Mouse (Mus musculus): ENCODE results near the gene Bbs1. TPM values are rescaled to one million over a fixed set of nuclear protein-coding genes. Genes with fewer than 3 reads are reported as not detected.

Bbs1 gene
- polyA plus RNA-seq, 1 experiment from 2014 or later = 6.8 TPM

DNA sequence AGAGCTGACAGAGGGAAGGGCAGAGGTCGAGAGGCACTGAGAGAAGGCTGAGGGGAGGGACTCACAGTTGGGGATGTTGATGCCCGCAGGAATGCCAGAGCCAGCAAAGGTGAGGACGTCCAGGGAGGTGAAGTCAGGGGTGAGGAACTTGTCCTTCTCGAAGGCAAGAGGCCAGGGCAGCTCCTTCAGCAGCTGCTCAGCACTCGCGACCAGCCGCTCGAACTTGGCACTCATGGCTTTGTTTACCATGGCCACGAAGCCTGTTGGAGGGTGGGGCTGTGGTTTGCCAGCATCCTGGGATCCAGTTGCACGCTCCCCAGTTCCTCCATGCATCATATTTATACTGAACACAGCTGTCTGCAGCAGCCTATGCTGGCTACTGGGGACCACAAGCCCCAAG is 10.4 kb upstream of the Bbs1 start:
- no peak overlapping the region for H3K4me2 ChIP-seq
- WGBS = 88% methylated on average over 10 of the region's 10 CpGs
- H3K4me1 ChIP-seq = no peaks in the 10 kb centered on the region
- H3K27me3 ChIP-seq = no peaks in the 10 kb centered on the region
- no peak overlapping the region for H3K4me3 ChIP-seq (replicated peaks)
- no peak overlapping the region for H3K9ac ChIP-seq
- no peaks in the 10 kb centered on the region for H3K9me3 ChIP-seq
- ATAC-seq (ENCODE audit: low FRiP score) = no peak
- no peak overlapping the region for H3K27ac ChIP-seq
- peaks cover 99% of the 10 kb centered on the region for H3K36me3 ChIP-seq (replicated peaks)

DNA sequence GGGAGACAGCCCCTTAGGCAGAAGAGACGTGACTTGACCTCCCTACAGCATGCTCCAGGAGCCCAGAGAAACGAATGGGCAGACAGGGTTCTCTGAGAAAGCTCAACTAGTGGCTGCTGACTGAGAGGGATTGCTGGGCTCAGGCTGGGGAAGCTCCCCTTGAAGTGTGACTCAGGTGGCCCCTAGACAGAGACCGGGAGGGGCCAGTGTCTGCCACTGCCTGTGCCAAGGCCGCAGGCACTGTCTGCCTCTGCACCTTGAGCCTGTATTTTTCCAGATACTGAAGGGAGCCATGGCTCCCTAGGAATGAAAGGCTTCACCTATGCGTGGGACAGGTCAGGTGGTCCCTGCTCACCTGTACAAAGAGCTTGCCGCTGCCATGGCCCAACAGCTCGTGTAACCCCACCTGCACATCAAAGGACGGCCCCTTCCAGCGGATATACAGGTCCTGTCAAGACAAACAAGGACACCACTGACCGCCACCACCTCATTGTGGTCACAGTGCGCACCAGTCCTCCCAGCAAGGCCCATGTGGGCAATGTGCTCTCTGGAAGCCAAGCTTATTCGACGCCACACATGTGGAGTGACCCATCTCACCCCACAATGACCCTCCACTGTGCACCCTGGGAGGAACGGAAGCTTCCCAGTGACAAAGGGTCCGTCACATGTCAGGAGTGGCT is 9.6 kb upstream of the Bbs1 start:
- no peaks in the 10 kb centered on the region for H3K9me3 ChIP-seq
- H3K9ac ChIP-seq = no peak overlapping the region
- H3K4me2 ChIP-seq = no peak overlapping the region
- H3K4me3 ChIP-seq (replicated peaks) = no peak overlapping the region
- no peaks in the 10 kb centered on the region for H3K27me3 ChIP-seq
- WGBS = 90% methylated on average over 15 of the region's 15 CpGs
- H3K4me1 ChIP-seq = no peaks in the 10 kb centered on the region
- no peak for ATAC-seq (ENCODE audit: low FRiP score)
- H3K27ac ChIP-seq = no peak overlapping the region
- H3K36me3 ChIP-seq (replicated peaks) = peaks cover 99% of the 10 kb centered on the region

DNA sequence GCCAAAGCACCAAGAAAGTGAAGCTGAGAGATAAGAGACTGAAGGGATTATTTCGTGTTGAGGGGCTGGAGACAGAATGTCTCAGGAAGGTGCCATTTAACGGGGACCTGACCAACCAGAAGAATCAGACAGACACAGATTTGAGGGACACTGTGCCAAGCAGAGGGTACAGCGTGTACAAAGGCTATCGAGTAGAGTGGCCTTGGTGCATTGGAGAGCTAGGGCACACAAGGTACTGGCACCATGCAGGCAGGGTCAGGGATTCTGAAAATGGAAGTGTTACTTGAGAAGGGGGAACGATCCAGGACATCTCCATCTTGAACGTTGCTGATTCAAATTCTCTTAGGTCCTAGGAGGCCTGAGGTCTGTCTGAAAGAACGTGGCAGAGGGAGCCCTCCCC is 2.9 kb upstream of the Bbs1 start:
- Histone ChIP-seq H3K36me3 (replicated peaks) (peaks cover 72% of the 10 kb centered on the region), H3K4me1 (peaks cover 13% of the 10 kb centered on the region), H3K27me3 (no peaks in the 10 kb centered on the region), H3K27ac (no peak overlapping the region), H3K4me3 (replicated peaks) (no peak overlapping the region), H3K9ac (no peak overlapping the region), H3K4me2 (no peak overlapping the region), H3K9me3 (no peaks in the 10 kb centered on the region)
- ATAC-seq (ENCODE audit: low FRiP score) = no peak
- whole genome bisulfite sequencing = 92% methylated on average over 7 of the region's 7 CpGs

DNA sequence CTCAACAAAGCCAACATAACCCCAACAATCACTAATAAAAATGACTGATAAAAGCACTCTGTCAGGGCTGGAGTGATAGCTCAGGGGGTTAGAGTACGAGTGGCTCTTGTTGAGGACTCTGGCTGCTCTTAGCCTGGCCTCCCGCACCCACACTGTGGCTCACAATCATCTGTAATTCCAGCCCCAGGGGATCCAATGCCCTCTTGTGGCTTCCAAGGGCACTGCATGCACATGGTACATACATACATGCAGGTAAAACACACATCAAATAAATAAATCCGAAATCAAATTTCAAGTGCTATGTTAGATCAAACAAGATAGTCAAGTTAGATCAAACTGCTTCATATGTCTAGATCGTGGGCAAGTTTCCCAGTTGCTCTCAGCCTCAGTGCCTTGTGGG is 1.7 kb upstream of the Bbs1 start:
- WGBS = 86% methylated on average over 4 of the region's 4 CpGs
- Histone ChIP-seq H3K9ac (no peak overlapping the region), H3K27me3 (no peaks in the 10 kb centered on the region), H3K4me2 (no peak overlapping the region), H3K4me3 (replicated peaks) (no peak overlapping the region), H3K9me3 (no peaks in the 10 kb centered on the region), H3K36me3 (replicated peaks) (peaks cover 65% of the 10 kb centered on the region), H3K4me1 (peaks cover 13% of the 10 kb centered on the region), H3K27ac (no peak overlapping the region)
- no peak for ATAC-seq (ENCODE audit: low FRiP score)

DNA sequence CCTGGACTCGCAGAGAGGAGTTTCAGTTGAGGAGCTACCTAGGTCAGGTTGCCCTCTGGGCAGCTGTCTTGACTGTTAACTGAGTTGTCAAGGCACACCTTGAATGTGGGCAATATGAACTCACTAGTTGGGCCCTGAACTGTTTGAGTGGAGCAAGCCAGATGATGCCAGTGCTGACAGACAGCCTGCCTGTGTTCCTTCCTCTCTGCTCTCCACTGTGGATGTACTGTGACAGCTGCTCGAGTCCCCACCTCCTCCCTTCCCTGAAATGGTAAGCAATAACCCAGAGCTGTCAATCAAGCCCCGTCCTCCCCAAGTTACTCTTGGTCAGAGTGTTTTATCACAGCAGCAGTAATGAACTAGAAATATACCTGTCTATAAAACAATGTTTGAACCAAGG is 6.5 kb downstream of the Bbs1 start:
- 82% methylated on average over 3 of the region's 3 CpGs for WGBS

DNA sequence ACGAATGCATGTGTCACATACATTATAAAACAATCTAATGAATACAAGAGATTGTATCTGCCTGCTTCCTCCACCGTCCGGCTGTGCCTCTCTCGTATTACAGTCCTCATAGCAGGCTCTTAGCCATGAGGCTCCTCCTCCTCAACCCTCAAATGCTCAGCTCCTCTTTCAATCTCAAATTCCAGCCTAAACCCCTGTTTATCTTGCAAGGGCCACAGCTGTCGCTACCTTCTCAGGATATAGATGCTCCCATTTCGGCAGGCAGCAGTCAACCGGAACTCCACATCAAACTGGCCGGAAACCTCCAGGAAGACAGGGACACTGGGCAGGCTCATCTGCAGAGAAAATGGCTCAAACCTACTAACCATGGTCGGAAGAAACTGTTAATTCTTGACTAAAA is 7.5 kb downstream of the Bbs1 start:
- no peaks in the 10 kb centered on the region for H3K4me1 ChIP-seq
- H3K9ac ChIP-seq = no peak overlapping the region
- no peak overlapping the region for H3K4me2 ChIP-seq
- no peak for ATAC-seq (ENCODE audit: low FRiP score)
- H3K4me3 ChIP-seq (replicated peaks) = no peak overlapping the region
- H3K36me3 ChIP-seq (replicated peaks) = peaks cover 57% of the 10 kb centered on the region
- no peaks in the 10 kb centered on the region for H3K27me3 ChIP-seq
- H3K27ac ChIP-seq = no peak overlapping the region
- H3K9me3 ChIP-seq = no peaks in the 10 kb centered on the region
- WGBS = 91% methylated on average over 9 of the region's 9 CpGs

More for the DNA sequence above, 6.5 kb downstream of the Bbs1 start:
- Histone ChIP-seq H3K9me3 (no peaks in the 10 kb centered on the region), H3K9ac (no peak overlapping the region), H3K4me2 (no peak overlapping the region), H3K4me3 (replicated peaks) (no peak overlapping the region), H3K27ac (no peak overlapping the region), H3K27me3 (no peaks in the 10 kb centered on the region), H3K36me3 (replicated peaks) (peaks cover 57% of the 10 kb centered on the region), H3K4me1 (no peaks in the 10 kb centered on the region)
- no peak for ATAC-seq (ENCODE audit: low FRiP score)

DNA sequence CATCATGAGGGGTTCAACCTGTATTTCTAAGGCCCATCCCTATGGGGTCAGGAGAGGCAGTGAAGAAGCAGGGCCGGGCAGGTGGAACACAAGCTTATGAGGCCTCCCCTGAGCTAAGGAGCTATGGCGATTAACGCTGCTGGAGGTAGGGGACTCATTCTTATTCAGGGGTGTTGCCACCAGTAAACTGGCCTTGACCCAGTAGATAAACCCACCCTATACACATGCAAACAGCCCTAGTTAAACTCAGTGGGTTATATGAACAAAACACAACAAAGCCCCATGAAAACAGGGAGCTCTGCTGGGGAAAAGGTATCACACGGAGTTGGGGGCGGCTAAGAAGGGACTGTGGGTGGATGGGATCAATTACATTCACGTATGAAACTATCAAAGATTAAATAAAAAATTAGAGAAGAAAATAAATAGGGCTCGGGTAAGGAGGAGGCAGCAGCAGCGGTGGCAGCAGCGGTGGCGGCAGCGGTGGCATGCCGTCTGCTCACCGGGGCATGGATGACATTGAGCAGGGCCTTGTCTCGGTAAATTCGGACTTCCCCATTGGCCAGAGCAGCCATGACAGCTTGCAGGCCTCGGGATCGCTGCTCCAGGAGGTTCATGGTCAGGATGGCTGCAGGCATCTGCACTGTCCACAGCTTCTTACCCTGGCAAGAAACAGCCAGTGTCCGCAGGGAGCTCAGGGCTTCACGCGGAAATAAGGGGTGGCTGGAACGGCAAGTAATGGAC is 9.5 kb downstream of the Bbs1 start:
- no peak overlapping the region for H3K4me3 ChIP-seq (replicated peaks)
- 50% methylated on average over 21 of the region's 21 CpGs for WGBS
- H3K27ac ChIP-seq = no peak overlapping the region
- no peak for ATAC-seq (ENCODE audit: low FRiP score)
- H3K4me2 ChIP-seq = no peak overlapping the region
- H3K36me3 ChIP-seq (replicated peaks) = peaks cover 55% of the 10 kb centered on the region
- H3K9me3 ChIP-seq = no peaks in the 10 kb centered on the region
- no peaks in the 10 kb centered on the region for H3K27me3 ChIP-seq
- H3K4me1 ChIP-seq = no peaks in the 10 kb centered on the region
- H3K9ac ChIP-seq = no peak overlapping the region

DNA sequence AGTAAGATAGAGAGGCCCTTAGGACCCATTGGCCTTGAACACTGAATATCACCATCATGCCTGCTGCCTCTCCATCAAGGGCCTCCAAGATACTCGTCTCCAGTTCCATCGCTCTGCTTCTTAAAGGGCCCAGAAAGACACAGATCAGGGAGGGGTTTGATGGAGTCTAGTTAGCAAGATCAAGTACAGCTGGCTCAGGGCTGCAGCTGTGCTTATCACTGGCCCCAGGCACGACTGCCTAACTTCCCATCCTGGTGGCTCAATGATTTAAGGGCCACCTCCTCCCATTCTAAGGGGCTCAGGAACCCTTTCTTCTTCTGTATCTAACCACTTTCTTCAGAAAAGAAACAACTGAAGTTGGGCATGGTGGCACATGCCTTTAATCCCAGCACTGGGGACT is 14.6 kb downstream of the Bbs1 start:
- ATAC-seq (ENCODE audit: low FRiP score) = no peak
- Histone ChIP-seq H3K4me2 (no peak overlapping the region), H3K27ac (no peak overlapping the region), H3K9me3 (no peaks in the 10 kb centered on the region), H3K36me3 (replicated peaks) (peaks cover 45% of the 10 kb centered on the region), H3K4me3 (replicated peaks) (no peak overlapping the region), H3K4me1 (no peaks in the 10 kb centered on the region), H3K9ac (no peak overlapping the region), H3K27me3 (no peaks in the 10 kb centered on the region)
- WGBS = 76% methylated on average over 3 of the region's 3 CpGs

DNA sequence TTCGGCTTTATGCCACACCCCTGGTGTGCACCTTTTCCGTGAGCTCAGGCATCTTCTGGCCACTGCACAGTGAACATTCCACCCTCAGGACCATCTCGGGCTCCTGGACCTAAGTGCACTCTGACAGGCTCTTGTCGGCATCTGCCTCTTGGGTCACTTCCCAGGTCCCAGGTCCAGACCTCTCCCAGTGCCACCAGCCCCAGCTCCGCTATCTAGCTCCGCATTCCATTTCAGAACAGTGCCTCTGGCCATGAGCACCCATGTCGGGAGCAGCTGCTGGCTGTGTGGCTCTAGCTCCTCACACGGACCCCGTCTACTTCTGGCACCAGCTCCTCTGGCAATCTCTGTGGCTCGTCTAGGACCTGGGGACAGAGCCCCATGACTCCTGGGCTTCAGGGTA is 16.6 kb downstream of the Bbs1 start:
- H3K4me3 ChIP-seq (replicated peaks) = no peak overlapping the region
- no peaks in the 10 kb centered on the region for H3K9me3 ChIP-seq
- H3K27me3 ChIP-seq = no peaks in the 10 kb centered on the region
- peaks cover 37% of the 10 kb centered on the region for H3K36me3 ChIP-seq (replicated peaks)
- H3K27ac ChIP-seq = no peak overlapping the region
- H3K9ac ChIP-seq = no peak overlapping the region
- no peak for ATAC-seq (ENCODE audit: low FRiP score)
- WGBS = 88% methylated on average over 10 of the region's 10 CpGs
- H3K4me1 ChIP-seq = no peaks in the 10 kb centered on the region; the same call in 1 of the 2 replicates
- H3K4me2 ChIP-seq = no peak overlapping the region

DNA sequence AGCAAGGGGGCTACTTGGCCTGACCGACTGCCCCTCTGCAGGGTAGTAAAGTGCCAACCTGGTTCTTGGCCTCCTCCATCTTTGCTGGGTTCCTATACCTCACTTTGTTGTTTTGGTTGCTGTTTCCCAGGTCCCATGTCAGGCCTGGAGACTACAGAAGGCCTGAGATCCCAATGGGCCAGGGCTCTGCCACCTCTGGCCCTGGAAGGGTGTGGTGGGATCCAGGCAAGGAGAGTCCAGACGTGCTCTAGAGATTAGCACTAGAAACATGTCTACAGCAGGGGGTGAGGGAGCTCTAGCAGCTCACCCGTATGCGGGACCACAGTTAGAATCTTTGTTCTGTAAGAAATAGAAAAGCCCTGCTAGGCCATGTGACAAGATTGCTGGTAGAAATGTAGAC is 22.5 kb downstream of the Bbs1 start:
- Histone ChIP-seq H3K27me3 (no peaks in the 10 kb centered on the region), H3K4me3 (replicated peaks) (no peak overlapping the region), H3K36me3 (replicated peaks) (no peaks in the 10 kb centered on the region), H3K4me1 (peaks cover 12% of the 10 kb centered on the region), H3K9me3 (no peaks in the 10 kb centered on the region), H3K4me2 (no peak overlapping the region), H3K9ac (no peak overlapping the region), H3K27ac (no peak overlapping the region)
- WGBS = 82% methylated on average over 4 of the region's 4 CpGs
- ATAC-seq (ENCODE audit: low FRiP score) = no peak

DNA sequence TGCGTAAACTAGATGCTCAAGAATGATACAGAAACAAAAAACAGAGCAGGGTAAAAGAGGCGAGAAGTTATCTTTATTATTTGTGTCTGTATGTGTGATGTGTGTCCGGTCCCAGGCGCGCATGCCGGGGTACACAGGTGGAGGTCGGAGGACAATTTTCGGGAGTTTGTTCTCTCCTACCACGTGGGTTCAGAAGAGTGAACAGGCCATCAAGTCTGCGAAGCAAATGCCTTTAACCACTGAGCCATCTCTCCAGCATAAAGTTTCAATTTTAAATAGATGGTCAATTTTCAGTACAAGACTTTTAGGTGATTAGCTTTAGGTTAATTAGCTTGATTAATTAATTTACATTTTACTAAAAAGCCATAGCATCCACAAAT is 27.1 kb downstream of the Bbs1 start:
- ATAC-seq (ENCODE audit: low FRiP score) = no peak
- H3K9ac ChIP-seq = peak overlapping the region; percentile 85
- H3K27ac ChIP-seq = no peak overlapping the region
- H3K4me2 ChIP-seq = peak overlapping the region; percentile 98
- no peaks in the 10 kb centered on the region for H3K9me3 ChIP-seq
- H3K36me3 ChIP-seq (replicated peaks) = no peaks in the 10 kb centered on the region
- peaks cover 12% of the 10 kb centered on the region for H3K27me3 ChIP-seq
- H3K4me3 ChIP-seq (replicated peaks) = peak overlapping the region; percentile 95
- 68% methylated on average over 10 of the region's 10 CpGs for WGBS
- H3K4me1 ChIP-seq = peaks cover 22% of the 10 kb centered on the region

DNA sequence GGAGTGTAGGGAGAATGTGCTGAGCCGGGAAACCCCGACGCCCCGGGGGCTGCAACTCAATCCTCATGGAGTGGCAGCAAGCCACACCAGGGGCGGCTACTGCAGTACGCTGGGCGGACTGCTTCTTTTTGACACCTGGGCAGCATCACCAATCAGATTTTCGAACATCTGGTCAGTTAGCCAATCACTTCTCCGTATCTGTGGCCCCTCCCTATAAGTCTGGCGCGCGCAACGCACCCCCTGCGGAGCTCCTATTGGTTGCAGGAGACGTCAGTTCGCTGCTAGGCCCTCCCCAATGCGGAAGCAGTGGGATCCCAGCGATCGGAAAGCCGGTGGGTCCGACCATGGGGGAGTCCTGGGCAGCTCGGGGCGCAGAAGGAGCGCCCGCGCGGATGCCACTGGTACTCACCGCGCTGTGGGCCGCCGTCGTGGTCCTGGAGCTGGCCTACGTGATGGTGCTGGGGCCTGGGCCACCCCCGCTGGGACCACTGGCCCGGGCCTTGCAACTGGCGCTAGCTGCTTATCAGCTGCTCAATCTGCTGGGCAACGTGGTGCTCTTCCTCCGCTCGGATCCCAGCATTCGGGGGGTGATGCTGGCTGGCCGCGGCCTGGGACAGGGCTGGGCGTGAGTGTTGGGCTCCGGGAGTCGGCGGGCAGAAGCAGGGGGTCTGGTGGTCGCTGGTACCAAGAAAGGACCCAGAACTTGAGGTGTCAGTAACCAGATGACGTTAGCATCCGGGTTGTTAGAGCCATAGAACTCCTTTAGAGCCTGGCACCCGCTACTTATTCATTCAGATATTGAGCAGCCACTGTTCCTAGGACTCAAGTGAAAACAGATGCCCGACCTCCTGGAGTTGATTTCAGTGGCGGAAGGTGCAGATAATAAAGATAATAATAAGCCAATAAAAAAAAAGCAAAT is 27.8 kb downstream of the Bbs1 start, which contains the start of gene Zdhhc24:
Zdhhc24 (plus strand) TSS at position 264 of the 919 bp plus-strand sequence.
- Histone ChIP-seq H3K27ac (peak within 1 kb of the TSS; percentile 63; the same call in 1 of the 2 replicates), H3K4me3 (replicated peaks) (peak within 1 kb of the TSS; percentile 95), H3K9me3 (no peaks in the 10 kb centered on the region), H3K36me3 (replicated peaks) (no peaks in the 10 kb centered on the region), H3K4me2 (peak within 1 kb of the TSS; percentile 98), H3K27me3 (peaks cover 12% of the 10 kb centered on the region), H3K4me1 (peaks cover 22% of the 10 kb centered on the region), H3K9ac (peak within 1 kb of the TSS; percentile 85)
- WGBS = 2% methylated on average over 52 of the region's 52 CpGs
- ATAC-seq (ENCODE audit: low FRiP score) = peak; percentile 98

Data from forebrain, embryonic 12.5 days (tissue).